Mouse (Mus musculus): ENCODE results near the gene Dok4.
"Not testable (repeated sequence)": the region's sequence is repeated elsewhere in the genome, so short reads cannot be mapped to it uniquely, and the experiment has no call there.

Gene Dok4

GRCm38 (mm10) chr8:94876820-94877219, 690 bp upstream of the Dok4 start:
- DNase-seq: no peak

- no peak for DNase-seq
Observed at GRCm38 (mm10) chr8:94875871-94876150, 319 bp downstream of the Dok4 start.

GRCm38 (mm10) chr8:94875096-94875870, 847 bp downstream of the Dok4 start:
- DNase-seq: no peak

- peak; percentile 73 for DNase-seq
Observed at GRCm38 (mm10) chr8:94874358-94874757, 1.8 kb downstream of the Dok4 start.

GRCm38 (mm10) chr8:94872576-94872975, 3.6 kb downstream of the Dok4 start:
- no peak for DNase-seq

- no peak for DNase-seq
Observed at GRCm38 (mm10) chr8:94872156-94872555, 4.0 kb downstream of the Dok4 start.

- peak; percentile 67 for DNase-seq
Observed at GRCm38 (mm10) chr8:94871108-94871894, 4.8 kb downstream of the Dok4 start.

- DNase-seq: peak; percentile 64
Observed at GRCm38 (mm10) chr8:94870474-94871107, 5.5 kb downstream of the Dok4 start.

GRCm38 (mm10) chr8:94870003-94870402, 6.1 kb downstream of the Dok4 start:
- DNase-seq: no peak

GRCm38 (mm10) chr8:94869146-94869545, 7.0 kb downstream of the Dok4 start:
- no peak for DNase-seq

GRCm38 (mm10) chr8:94866921-94867320, 9.2 kb downstream of the Dok4 start:
- no peak for DNase-seq

- no peak for DNase-seq
Observed at GRCm38 (mm10) chr8:94865292-94865691, 10.8 kb downstream of the Dok4 start.

- no peak for DNase-seq
Observed at GRCm38 (mm10) chr8:94863897-94864673, 12.0 kb downstream of the Dok4 start.

GRCm38 (mm10) chr8:94862487-94863220, 13.5 kb downstream of the Dok4 start:
- no peak for DNase-seq

- DNase-seq: peak; percentile 64
Observed at GRCm38 (mm10) chr8:94861352-94861910, 14.7 kb downstream of the Dok4 start.

- peak; percentile 92 for DNase-seq
Observed at GRCm38 (mm10) chr8:94857346-94858173, 18.6 kb downstream of the Dok4 start, which contains the start of gene Polr2c. Polr2c (plus strand) TSS chr8:94857450.

- no peak for DNase-seq
Observed at GRCm38 (mm10) chr8:94857011-94857345, 19.2 kb downstream of the Dok4 start.

GRCm38 (mm10) chr8:94854761-94855160, 21.4 kb downstream of the Dok4 start:
- not testable (repeated sequence) for DNase-seq

- DNase-seq: no peak
Observed at GRCm38 (mm10) chr8:94850049-94850448, 26.1 kb downstream of the Dok4 start.

- DNase-seq: no peak
Observed at GRCm38 (mm10) chr8:94841183-94841582, 34.9 kb downstream of the Dok4 start.

GRCm38 (mm10) chr8:94838600-94838999, 37.5 kb downstream of the Dok4 start:
- DNase-seq: peak; percentile 69

Data from right cerebral cortex, postnatal 14 days (tissue).